Mouse (Mus musculus): ENCODE results near the gene Eif2b4. TPM values are rescaled to one million over a fixed set of nuclear protein-coding genes. Genes with fewer than 3 reads are reported as not detected.

Eif2b4 gene
- total RNA-seq, 2 experiments from 2014 or later, result 39.5 to 49.2 TPM

- intact Hi-C loops (cut with DNase I), result no loop called here
- peak; percentile 98 to 99 for DNase-seq (ENCODE audit: low spot score in 2 of 2)
These were observed 8.7 kb upstream of the Eif2b4 start, which contains the start of gene Zfp513 for GRCm38 (mm10) chr5:31201742-31202590. Zfp513 (minus strand) TSS chr5:31202303.

GRCm38 (mm10) chr5:31201042-31201741 is 8.0 kb upstream of the Eif2b4 start:
- intact Hi-C loops (cut with DNase I), result no loop called here
- DNase-seq (ENCODE audit: low spot score in 2 of 2), result no peak

DNA sequence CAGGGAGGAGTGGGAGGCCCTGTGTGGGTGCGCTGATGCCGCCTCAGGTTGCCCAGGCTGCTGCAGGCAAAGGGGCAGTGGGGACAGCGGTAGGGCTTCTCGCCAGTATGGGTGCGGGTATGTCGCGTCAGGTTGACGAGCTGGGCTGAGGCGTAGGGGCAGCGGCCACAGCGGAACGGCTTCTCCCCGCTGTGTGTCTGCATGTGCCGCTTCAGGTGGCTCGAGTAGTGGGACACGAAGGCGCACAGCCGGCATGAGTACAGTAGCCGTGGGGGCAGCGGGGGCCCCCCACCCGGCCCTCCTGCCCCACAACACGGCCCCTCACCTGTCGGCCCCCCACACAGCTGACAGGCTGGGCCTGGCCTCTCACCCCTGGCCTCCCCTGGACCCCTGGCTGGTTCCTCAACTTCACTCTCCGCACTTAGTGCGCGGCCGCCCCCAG is 7.1 kb upstream of the Eif2b4 start:
- no peak for DNase-seq (ENCODE audit: low spot score in 2 of 2)
- intact Hi-C loops (cut with DNase I), result no loop called here

DNA sequence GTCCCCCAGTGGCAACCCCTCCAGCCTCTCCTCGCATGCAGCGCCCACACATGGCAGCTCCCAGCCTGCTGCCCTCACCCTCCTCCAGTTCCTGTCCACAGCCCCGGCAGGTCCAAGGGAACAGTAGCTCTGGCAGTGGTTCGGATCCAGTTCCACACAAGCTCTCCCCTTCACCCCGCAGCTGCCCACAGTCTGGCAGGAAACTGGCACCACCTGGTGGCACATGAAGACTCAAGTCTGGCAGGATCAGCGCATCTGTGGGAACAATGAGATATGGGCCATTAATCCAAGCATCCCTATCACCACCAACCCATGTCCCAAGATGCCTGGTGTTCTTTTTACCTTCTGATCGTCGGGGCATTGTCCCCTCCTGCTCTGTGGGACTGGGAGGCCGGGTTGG is 6.7 kb upstream of the Eif2b4 start:
- intact Hi-C loops (cut with DNase I), result loop anchor here (10.0 kb wide), 1 partner anchor 245 kb away; no protein-coding TSS in a partner anchor
- no peak for DNase-seq (ENCODE audit: low spot score in 2 of 2)

- DNase-seq (ENCODE audit: low spot score in 2 of 2), result no peak
- intact Hi-C loops (cut with DNase I), result loop anchor here (10.0 kb wide), 1 partner anchor 245 kb away; no protein-coding TSS in a partner anchor
These were observed 6.2 kb upstream of the Eif2b4 start for GRCm38 (mm10) chr5:31199321-31199892.

DNA sequence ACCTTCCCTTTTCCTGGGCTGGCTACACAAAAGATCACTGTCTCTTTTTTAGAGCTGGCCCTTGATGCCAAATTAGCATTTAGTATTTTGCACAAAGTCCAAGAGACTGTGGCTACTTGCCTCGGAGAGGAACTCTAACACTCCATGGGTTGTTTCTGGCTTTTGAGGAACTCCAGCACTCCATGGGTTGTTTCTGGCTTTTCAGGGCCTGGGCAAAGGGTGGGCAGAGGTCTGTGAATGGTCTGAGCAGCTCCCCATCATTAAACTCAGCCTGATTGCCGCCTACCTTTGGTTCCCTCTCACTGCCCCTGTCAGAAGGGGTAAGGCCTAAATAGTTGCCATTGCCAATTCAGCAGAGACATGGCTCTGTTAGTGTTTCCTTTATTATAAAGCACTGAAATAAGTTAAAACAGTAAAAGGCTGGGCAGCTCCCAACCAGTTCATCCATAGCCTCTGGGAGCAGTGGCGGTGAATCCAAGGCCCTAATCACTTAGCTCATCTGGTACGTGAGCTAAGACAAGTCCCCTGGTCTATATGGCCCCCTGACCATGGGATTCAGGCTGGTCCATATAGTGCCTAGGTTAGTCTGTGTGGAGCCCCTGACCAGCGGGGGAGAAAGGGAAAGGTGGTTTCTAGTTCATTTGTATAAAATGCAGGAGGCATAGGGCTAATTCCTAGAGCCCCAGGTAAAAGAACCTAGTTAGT is 5.5 kb upstream of the Eif2b4 start:
- intact Hi-C loops (cut with DNase I), result loop anchor here (10.0 kb wide), 1 partner anchor 244 kb away; no protein-coding TSS in a partner anchor

DNA sequence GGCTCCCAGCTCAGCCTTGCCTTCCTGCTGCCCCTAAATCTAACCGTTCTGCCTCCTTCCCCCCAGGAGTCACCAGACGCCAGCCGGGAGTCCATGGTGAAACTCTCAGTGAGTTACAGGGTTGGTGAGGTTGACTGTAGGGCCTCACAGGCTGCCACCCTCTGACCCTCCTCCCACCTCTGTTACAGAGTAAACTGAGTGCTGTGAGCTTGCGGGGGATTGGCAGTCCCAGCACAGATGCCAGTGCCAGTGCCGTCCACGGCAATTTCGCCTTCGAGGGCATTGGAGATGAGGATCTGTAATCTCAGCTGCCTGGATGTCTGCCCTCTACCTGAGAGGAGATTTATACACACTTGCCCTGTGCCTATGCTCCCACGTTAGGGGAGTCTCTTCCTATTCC is 4.9 kb upstream of the Eif2b4 start:
- intact Hi-C loops (cut with DNase I), result loop anchor here (10.0 kb wide), 1 partner anchor 243 kb away; no protein-coding TSS in a partner anchor
- no peak for DNase-seq (ENCODE audit: low spot score in 2 of 2)

More for the DNA sequence above, 5.5 kb upstream of the Eif2b4 start:
- no peak for DNase-seq (ENCODE audit: low spot score in 2 of 2)

GRCm38 (mm10) chr5:31197072-31197471 is 3.8 kb upstream of the Eif2b4 start:
- no peak for DNase-seq (ENCODE audit: low spot score in 2 of 2)
- intact Hi-C loops (cut with DNase I), result loop anchor here (10.0 kb wide), 1 partner anchor 242 kb away; no protein-coding TSS in a partner anchor

- DNase-seq (ENCODE audit: low spot score in 2 of 2), result no peak
- intact Hi-C loops (cut with DNase I), result loop anchor here (10.0 kb wide), 1 partner anchor 241 kb away; no protein-coding TSS in a partner anchor
These were observed 3.0 kb upstream of the Eif2b4 start for GRCm38 (mm10) chr5:31196207-31196606.

- DNase-seq (ENCODE audit: low spot score in 2 of 2), result peak in 1 of 2 experiments; percentile 45
- intact Hi-C loops (cut with DNase I), result loop anchor here (10.0 kb wide), 1 partner anchor 241 kb away; no protein-coding TSS in a partner anchor
These were observed 2.4 kb upstream of the Eif2b4 start for GRCm38 (mm10) chr5:31195671-31196070.

- intact Hi-C loops (cut with DNase I), result loop anchor here (10.0 kb wide), 1 partner anchor 240 kb away; no protein-coding TSS in a partner anchor
- no peak for DNase-seq (ENCODE audit: low spot score in 2 of 2)
These were observed 1.6 kb upstream of the Eif2b4 start for GRCm38 (mm10) chr5:31194486-31195485.

DNA sequence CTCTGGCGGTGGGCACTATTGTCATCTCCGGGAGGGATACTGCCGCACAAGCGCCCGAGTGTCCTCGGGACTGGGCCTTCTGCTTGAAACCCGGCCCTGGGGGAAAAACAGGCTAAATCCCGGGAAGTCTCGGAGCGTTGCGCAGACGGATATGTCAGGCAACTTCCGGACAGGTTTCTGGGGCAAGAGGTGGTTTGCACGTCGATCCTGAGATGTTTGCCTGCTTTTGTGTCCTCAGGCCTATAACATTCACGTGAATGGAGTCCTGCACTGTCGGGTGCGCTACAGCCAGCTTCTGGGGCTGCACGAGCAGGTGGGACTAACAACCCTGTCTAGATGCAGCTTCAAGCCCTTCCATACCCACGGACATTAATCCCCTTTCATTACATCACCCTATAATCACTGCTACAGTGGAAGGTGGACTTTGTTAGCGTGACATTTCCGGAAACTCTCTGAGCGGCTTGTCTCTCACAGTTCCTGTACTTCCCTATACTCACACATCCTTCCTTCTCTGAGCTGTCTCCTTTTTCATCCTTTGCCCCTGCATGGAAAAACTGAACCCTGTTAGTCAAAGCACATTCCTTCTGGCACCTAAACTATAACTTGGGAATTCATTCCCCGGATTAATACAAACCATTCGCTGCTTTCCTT is 526 bp upstream of the Eif2b4 start:
- DNase-seq (ENCODE audit: low spot score in 2 of 2), result no peak
- intact Hi-C loops (cut with DNase I), result loop anchor here (10.0 kb wide), 1 partner anchor 239 kb away; no protein-coding TSS in a partner anchor

DNA sequence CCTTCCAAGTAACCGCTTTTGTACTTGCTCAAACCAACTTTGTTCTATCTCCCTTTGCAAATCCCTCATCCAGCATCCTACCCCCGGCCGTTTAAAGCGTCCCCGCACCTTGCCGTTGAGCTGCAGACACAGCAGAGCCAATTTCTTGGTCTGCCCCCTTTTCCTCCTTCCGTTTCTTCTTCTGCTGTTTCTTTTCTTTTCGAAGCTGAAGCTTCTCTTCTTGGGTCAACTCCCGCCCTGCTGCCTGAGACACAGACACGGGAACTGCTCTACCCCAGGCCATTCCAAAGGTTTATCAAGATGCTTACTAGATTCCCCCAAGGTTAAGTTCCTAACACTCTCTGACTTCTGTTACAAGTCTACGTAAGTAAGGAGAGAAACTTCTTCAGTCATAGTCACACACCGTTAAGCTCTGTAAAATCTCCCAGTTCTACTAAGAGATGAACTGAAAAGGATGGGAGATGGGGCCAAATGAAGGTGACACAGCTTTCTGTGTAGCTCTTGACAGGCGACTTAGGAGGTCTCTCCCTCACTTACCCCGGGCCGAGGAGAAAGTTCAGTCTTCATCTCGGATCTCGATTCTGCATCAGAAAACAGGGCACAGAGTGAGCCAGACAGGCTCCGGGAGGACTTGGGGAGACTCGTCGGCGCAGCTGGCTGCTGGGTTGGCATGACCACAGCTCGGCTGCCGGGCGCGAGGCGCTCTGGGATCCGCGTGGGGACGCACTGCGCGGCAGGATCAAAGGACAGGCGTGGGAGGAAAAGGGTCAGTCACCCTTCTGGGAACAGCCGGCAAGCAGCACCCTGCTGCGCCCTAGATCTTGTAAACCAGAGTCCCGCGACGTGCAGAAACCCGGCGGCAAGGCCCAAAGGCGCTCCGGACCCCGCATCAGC is 938 bp downstream of the Eif2b4 start:
- intact Hi-C loops (cut with DNase I), result loop anchor here (10.0 kb wide), 1 partner anchor 237 kb away; no protein-coding TSS in a partner anchor
- peak in 1 of 2 experiments; percentile 77 for DNase-seq (ENCODE audit: low spot score in 2 of 2)

- no peak for DNase-seq (ENCODE audit: low spot score in 2 of 2)
- intact Hi-C loops (cut with DNase I), result loop anchor here (10.0 kb wide), 1 partner anchor 235 kb away; no protein-coding TSS in a partner anchor
These were observed 3.0 kb downstream of the Eif2b4 start for GRCm38 (mm10) chr5:31190201-31190600.

- DNase-seq (ENCODE audit: low spot score in 2 of 2), result no peak
- intact Hi-C loops (cut with DNase I), result no loop called here
These were observed 4.9 kb downstream of the Eif2b4 start for GRCm38 (mm10) chr5:31188223-31188840.

- intact Hi-C loops (cut with DNase I), result no loop called here
These were observed 9.6 kb downstream of the Eif2b4 start for GRCm38 (mm10) chr5:31183678-31184077.

More at GRCm38 (mm10) chr5:31183678-31184077, 9.6 kb downstream of the Eif2b4 start:
- no peak for DNase-seq (ENCODE audit: low spot score in 2 of 2)
